Mouse (Mus musculus) midbrain, embryonic 13.5 days (tissue): ENCODE results near the gene Camta1. TPM values are rescaled to one million over a fixed set of nuclear protein-coding genes. Genes with fewer than 3 reads are reported as not detected.
A peak's percentile ranks its signal among the peaks of the same experiment; 100 is the strongest.

Experiments used
- ATAC-seq: fragments of 200-750 bp; cut with Nextera tagmentation; 2 replicates; pipeline ENCODE4 v1.8.0; 2017; ENCODE audit warnings: mild to moderate bottlenecking, moderate TSS enrichment, moderate library complexity
- H3K27ac ChIP-seq: fragments of 300-500 bp; sonication (generic); 2 replicates; pipeline ENCODE4 v1.5.1; 2015; ENCODE audit warnings: inconsistent platforms, mild to moderate bottlenecking, moderate library complexity
- H3K27me3 ChIP-seq: fragments of 300-500 bp; sonication (generic); 2 replicates; pipeline ENCODE4 v1.6.1; 2015; ENCODE audit warnings: mild to moderate bottlenecking, inconsistent platforms
- H3K36me3 ChIP-seq: fragments of 300-500 bp; sonication (generic); 2 replicates; pipeline ENCODE4 v1.6.1; 2015; ENCODE audit warnings: mild to moderate bottlenecking, inconsistent platforms
- H3K4me1 ChIP-seq: fragments of 300-500 bp; sonication (generic); replicated peaks from 2 replicates; pipeline ENCODE4 v1.6.1; 2015; ENCODE audit warnings: inconsistent platforms
- H3K4me2 ChIP-seq: fragments of 300-500 bp; sonication (generic); replicated peaks from 2 replicates; pipeline ENCODE4 v1.6.1; 2015; ENCODE audit warnings: moderate library complexity, mild to moderate bottlenecking, inconsistent platforms
- H3K4me3 ChIP-seq: fragments of 300-500 bp; sonication (generic); replicated peaks from 2 replicates; pipeline ENCODE4 v1.5.1; 2015; ENCODE audit warnings: mild to moderate bottlenecking, inconsistent platforms
- H3K9ac ChIP-seq: fragments of 300-500 bp; sonication (generic); replicated peaks from 2 replicates; pipeline ENCODE4 v1.6.1; 2015; ENCODE audit warnings: mild to moderate bottlenecking, inconsistent platforms
- H3K9me3 ChIP-seq: fragments of 300-500 bp; sonication (generic); 2 replicates; pipeline ENCODE4 v1.6.1; 2016; ENCODE audit warnings: mild to moderate bottlenecking, inconsistent platforms
- WGBS: fragments of 180-500 bp; shearing (Covaris S2); methylation state at CpG from one replicate; pipeline ENCODE4 v1.1.7; 2015; 5-methylcytosine and 5-hydroxymethylcytosine counted together
- polyA plus RNA-seq: library from polyadenylated mRNA; unstranded; fragments of >200 nt; fragmentation: Nextera tagmentation; extraction: Ambion mirVana; gene quantifications from 2 replicates; pipeline ENCODE4 v1.2.1, GENCODE M21; 2015

The Camta1 gene
- polyA plus RNA-seq, 1 experiment from 2014 or later, result 163 TPM

DNA sequence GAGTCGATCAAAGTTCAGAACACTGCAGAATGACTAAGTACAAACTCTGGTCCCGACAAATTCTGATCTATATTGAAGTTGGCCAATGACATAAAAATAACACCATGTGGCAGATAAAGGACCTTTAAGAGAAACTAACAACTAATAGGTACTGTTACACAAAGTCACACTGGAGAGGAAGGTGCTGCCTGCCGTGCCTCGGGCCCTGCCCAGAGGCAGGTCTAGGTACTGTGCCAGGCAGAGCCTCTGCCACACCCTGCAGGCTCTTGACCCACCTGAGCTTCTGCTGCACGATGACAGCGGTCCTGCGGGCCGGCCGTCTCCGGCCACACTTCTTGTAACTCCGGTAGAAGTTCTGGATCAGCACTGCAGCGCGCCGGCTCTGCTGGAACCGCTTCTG is 786.9 kb downstream of the Camta1 start:
- no peak for ATAC-seq
- no peaks in the 10 kb centered on the region for H3K4me1 ChIP-seq
- H3K4me2 ChIP-seq, result no peak overlapping the region
- H3K27ac ChIP-seq, result no peak overlapping the region
- no peaks in the 10 kb centered on the region for H3K9me3 ChIP-seq
- H3K36me3 ChIP-seq, result peaks cover 98% of the 10 kb centered on the region
- no peak overlapping the region for H3K9ac ChIP-seq
- no peaks in the 10 kb centered on the region for H3K27me3 ChIP-seq
- WGBS, result 96% methylated on average over 15 of the region's 15 CpGs
- H3K4me3 ChIP-seq, result no peak overlapping the region

- WGBS, result 57% methylated on average over 13 of the region's 13 CpGs
- ATAC-seq, result peak; percentile 77
Observed at GRCm38 (mm10) chr4:151073108-151073744, 788.5 kb downstream of the Camta1 start.

GRCm38 (mm10) chr4:151070962-151071361 is 790.7 kb downstream of the Camta1 start:
- Histone ChIP-seq H3K27ac (no peak overlapping the region), H3K36me3 (peaks cover 97% of the 10 kb centered on the region), H3K9me3 (no peaks in the 10 kb centered on the region), H3K27me3 (no peaks in the 10 kb centered on the region), H3K4me2 (no peak overlapping the region), H3K4me1 (no peaks in the 10 kb centered on the region), H3K4me3 (no peak overlapping the region), H3K9ac (no peak overlapping the region)
- ATAC-seq, result no peak
- WGBS, result 87% methylated on average over 7 of the region's 7 CpGs

More at GRCm38 (mm10) chr4:151073108-151073744, 788.5 kb downstream of the Camta1 start:
- H3K27me3 ChIP-seq, result no peaks in the 10 kb centered on the region
- H3K4me2 ChIP-seq, result no peak overlapping the region
- no peaks in the 10 kb centered on the region for H3K4me1 ChIP-seq
- no peak overlapping the region for H3K4me3 ChIP-seq
- H3K36me3 ChIP-seq, result peaks cover 97% of the 10 kb centered on the region
- H3K9ac ChIP-seq, result no peak overlapping the region
- H3K27ac ChIP-seq, result no peak overlapping the region
- no peaks in the 10 kb centered on the region for H3K9me3 ChIP-seq

GRCm38 (mm10) chr4:151068751-151069150 is 792.9 kb downstream of the Camta1 start:
- Histone ChIP-seq H3K4me3 (no peak overlapping the region), H3K9ac (no peak overlapping the region), H3K4me2 (no peak overlapping the region), H3K27me3 (no peaks in the 10 kb centered on the region), H3K27ac (no peak overlapping the region), H3K9me3 (no peaks in the 10 kb centered on the region), H3K4me1 (no peaks in the 10 kb centered on the region), H3K36me3 (peaks cover 83% of the 10 kb centered on the region)
- no peak for ATAC-seq
- 81% methylated on average over 4 of the region's 4 CpGs for WGBS

- Histone ChIP-seq H3K27me3 (no peaks in the 10 kb centered on the region), H3K27ac (no peak overlapping the region), H3K36me3 (peaks cover 43% of the 10 kb centered on the region), H3K4me1 (peaks cover 22% of the 10 kb centered on the region), H3K4me3 (no peak overlapping the region), H3K9ac (no peak overlapping the region), H3K4me2 (no peak overlapping the region), H3K9me3 (no peaks in the 10 kb centered on the region)
- 92% methylated on average over 4 of the region's 4 CpGs for WGBS
- ATAC-seq, result no peak
Observed at GRCm38 (mm10) chr4:151059566-151059965, 802.1 kb downstream of the Camta1 start.

DNA sequence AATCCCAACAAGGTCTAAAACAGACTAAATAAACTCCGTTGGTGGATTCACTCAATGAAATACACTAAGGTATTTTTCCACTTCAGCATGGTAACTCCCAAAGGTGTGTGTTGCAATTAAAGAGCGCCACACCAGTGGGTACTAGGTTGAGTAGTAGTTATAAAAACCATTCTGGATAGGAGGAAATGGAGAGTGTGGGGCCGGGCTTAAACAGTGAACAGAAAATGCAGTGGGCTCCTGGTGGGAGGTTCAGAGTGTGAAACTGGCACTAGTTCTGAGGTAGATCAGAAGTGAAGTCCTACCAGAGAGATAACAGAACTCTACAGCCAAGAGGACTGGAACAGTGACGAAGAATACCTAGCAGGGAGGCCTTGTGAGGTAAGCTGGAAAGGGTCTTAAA is 803.0 kb downstream of the Camta1 start:
- Histone ChIP-seq H3K4me1 (peaks cover 22% of the 10 kb centered on the region), H3K27me3 (no peaks in the 10 kb centered on the region), H3K4me2 (peak overlapping the region; percentile 53), H3K9ac (no peak overlapping the region), H3K27ac (peak overlapping the region; percentile 70; the same call in 1 of the 2 replicates), H3K9me3 (no peaks in the 10 kb centered on the region), H3K4me3 (peak overlapping the region; percentile 77; the same call in 1 of the 2 replicates), H3K36me3 (peaks cover 46% of the 10 kb centered on the region)
- WGBS, result 81% methylated on average over 4 of the region's 4 CpGs
- no peak for ATAC-seq

DNA sequence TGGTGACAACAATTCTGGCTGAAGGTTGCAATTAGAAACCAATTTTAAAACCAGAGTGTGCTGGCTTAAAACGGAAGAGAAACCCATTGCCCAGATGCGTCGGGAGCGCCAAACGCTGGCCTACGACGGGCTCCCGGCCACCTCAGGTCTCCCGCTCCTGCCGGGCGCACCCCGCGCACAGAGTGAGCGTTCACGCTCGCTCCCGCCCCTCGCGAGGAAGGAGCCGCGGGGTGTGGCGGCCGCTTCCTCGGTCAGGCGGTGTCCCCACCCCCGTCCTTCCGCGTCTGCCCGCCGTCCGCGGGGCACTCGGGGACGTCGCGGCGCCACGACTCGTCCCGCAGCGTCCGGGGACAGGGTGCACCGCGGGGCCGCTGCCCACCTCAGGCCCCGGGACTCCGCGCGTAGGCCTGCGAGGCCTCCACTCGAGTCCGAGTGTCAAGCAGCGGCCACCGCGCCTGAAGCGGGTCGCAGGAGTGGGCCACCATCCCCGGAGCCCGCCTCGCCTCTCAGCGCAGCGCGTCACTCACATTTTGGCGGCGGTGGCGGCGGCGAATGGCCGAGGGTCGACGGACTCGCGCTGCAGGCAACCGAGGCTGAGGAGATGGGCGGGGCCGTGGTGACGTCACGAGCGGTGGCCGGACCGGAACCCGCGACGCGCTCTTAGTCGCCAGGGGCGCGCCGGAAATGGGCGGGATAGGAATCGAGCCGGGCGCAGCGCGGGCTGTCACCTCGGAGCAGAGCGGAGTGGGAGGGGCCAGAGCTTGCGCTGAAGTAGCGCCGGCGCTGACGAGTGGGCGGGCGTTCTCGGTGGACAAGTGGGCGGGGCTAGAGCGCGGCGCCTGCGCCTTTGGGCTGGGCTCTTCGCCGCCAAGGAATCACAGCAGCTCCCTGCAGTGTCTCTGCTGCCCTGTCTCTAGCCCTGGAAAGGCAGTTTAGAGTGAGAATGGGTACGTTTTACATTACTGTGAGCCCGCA is 804.0 kb downstream of the Camta1 start, which contains the start of gene Vamp3:
Vamp3 (minus strand) TSS at position 617 of the 975 bp plus-strand sequence.
- WGBS, result under 1% methylated on average over 113 of the region's 114 CpGs

GRCm38 (mm10) chr4:151051162-151051561 is 810.5 kb downstream of the Camta1 start:
- ATAC-seq, result no peak
- no peak overlapping the region for H3K4me2 ChIP-seq
- no peaks in the 10 kb centered on the region for H3K9me3 ChIP-seq
- no peak overlapping the region for H3K4me3 ChIP-seq
- H3K36me3 ChIP-seq, result peaks cover 79% of the 10 kb centered on the region
- no peaks in the 10 kb centered on the region for H3K27me3 ChIP-seq
- no peak overlapping the region for H3K27ac ChIP-seq
- H3K9ac ChIP-seq, result no peak overlapping the region
- WGBS, result 87% methylated on average over 1 of the region's 1 CpGs
- H3K4me1 ChIP-seq, result peaks cover 3% of the 10 kb centered on the region

More for the DNA sequence above, 804.0 kb downstream of the Camta1 start, which contains the start of gene Vamp3:
- no peaks in the 10 kb centered on the region for H3K27me3 ChIP-seq
- peak within 1 kb of the TSS; percentile 91 for H3K9ac ChIP-seq
- H3K4me1 ChIP-seq, result peaks cover 22% of the 10 kb centered on the region
- H3K4me2 ChIP-seq, result peak within 1 kb of the TSS; percentile 71
- H3K4me3 ChIP-seq, result peak within 1 kb of the TSS; percentile 77
- peak within 1 kb of the TSS; percentile 94 for H3K27ac ChIP-seq
- peaks cover 44% of the 10 kb centered on the region for H3K36me3 ChIP-seq
- H3K9me3 ChIP-seq, result no peaks in the 10 kb centered on the region
- ATAC-seq, result peak; percentile 99

DNA sequence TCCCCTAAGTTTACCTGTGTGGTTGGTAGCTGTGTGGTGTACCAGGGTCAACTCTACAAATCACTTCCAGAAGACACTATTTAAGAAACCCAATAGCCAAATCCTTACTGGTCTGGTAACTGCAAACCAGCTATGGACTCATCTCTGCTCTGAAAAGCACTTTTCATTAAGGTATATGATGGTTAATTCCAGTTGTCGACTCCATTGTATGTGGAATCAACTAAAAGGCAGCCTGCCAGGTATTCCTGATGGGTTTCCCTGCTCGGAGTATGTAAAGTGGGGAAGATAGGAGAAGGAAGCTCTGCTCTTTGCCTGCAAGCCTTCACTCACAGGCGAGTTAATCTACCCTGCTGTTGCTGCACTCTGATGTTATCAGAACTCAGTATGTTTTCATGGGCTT is 815.2 kb downstream of the Camta1 start:
- Histone ChIP-seq H3K4me2 (no peak overlapping the region), H3K36me3 (peaks cover 48% of the 10 kb centered on the region), H3K4me3 (no peak overlapping the region), H3K27me3 (peaks cover 17% of the 10 kb centered on the region), H3K9ac (no peak overlapping the region), H3K4me1 (peaks cover 15% of the 10 kb centered on the region), H3K27ac (no peak overlapping the region), H3K9me3 (no peaks in the 10 kb centered on the region)
- no peak for ATAC-seq
- WGBS, result 97% methylated on average over 3 of the region's 3 CpGs

GRCm38 (mm10) chr4:151044944-151045570 is 816.6 kb downstream of the Camta1 start:
- peaks cover 15% of the 10 kb centered on the region for H3K4me1 ChIP-seq
- H3K9me3 ChIP-seq, result no peaks in the 10 kb centered on the region
- peaks cover 17% of the 10 kb centered on the region for H3K27me3 ChIP-seq
- ATAC-seq, result peak; percentile 9
- H3K4me2 ChIP-seq, result peak overlapping the region; percentile 77
- H3K9ac ChIP-seq, result peak overlapping the region; percentile 51; the same call in 1 of the 2 replicates
- peaks cover 35% of the 10 kb centered on the region for H3K36me3 ChIP-seq
- peak overlapping the region; percentile 0; the same call in 1 of the 2 replicates for H3K27ac ChIP-seq
- 5% methylated on average over 21 of the region's 21 CpGs for WGBS
- peak overlapping the region; percentile 50 for H3K4me3 ChIP-seq

DNA sequence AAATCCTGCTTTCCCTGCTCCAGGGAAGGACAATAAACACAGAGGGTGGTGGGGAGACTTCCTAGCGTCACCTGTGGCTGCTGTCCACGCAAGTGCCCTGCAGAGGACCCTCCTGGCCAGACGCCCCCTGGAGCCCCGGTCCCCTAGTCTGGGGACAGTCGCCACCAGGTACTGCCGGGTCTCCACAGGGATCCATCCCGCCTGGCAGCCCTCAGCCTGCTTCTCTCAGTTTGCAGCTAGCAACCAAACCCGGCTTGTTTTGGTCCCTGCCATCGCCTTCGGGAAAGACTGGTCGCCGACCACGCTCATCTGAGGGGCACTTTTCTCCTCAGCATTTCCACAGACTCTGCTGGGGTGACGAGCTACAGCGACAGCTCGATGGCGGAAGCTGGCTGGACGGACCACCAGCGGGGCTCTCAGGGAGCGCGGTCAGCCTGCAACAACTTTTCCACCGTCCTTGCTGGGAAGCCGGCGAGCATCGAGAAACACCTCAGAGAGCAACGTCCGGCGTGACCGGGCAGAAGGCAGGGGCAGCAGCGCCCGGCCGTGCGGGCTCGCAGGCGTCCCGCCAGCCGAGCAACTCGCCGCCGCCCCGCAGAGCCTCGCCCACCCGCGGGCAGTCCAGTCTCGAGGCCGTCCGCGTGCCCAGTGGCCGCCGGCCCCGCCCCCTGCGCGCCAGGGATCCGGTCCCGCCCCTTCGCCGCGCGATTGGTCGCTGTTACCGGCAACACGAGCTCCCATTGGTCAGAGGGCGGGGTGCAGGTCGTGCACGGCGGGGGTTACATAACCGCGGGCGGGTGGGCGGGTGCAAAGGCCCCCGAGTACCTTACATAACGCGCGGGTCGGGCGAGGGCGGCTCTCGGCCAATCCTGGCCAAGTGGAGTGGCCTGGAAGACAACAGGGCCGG is 817.4 kb downstream of the Camta1 start, which contains the start of gene Per3:
Per3 (minus strand) TSS at position 629 of the 907 bp plus-strand sequence.
- H3K27me3 ChIP-seq, result peaks cover 17% of the 10 kb centered on the region
- H3K4me3 ChIP-seq, result peak within 1 kb of the TSS; percentile 50
- peak within 1 kb of the TSS; percentile 9; the same call in 1 of the 2 replicates for H3K27ac ChIP-seq
- H3K9me3 ChIP-seq, result no peaks in the 10 kb centered on the region
- peak within 1 kb of the TSS; percentile 56 for H3K9ac ChIP-seq
- WGBS, result under 1% methylated on average over 79 of the region's 79 CpGs
- peak within 1 kb of the TSS; percentile 77 for H3K4me2 ChIP-seq
- H3K4me1 ChIP-seq, result peaks cover 15% of the 10 kb centered on the region
- H3K36me3 ChIP-seq, result peaks cover 27% of the 10 kb centered on the region
- ATAC-seq, result peak; percentile 98
